Mouse (Mus musculus) ES-E14 (cell line): ENCODE data around the gene Ndufa7.

Source experiments
- CHD2 ChIP-seq: IDR thresholded peaks from 2 replicates; pipeline ENCODE4 v1.6.1; 2014; ENCODE audit warnings: mild to moderate bottlenecking, low read depth, low read length, inconsistent platforms
- ZC3H11A ChIP-seq: IDR thresholded peaks from 2 replicates; pipeline ENCODE4 v1.6.1; 2012; ENCODE audit warnings: low read depth, mild to moderate bottlenecking, inconsistent platforms, low read length, borderline replicate concordance

DNA sequence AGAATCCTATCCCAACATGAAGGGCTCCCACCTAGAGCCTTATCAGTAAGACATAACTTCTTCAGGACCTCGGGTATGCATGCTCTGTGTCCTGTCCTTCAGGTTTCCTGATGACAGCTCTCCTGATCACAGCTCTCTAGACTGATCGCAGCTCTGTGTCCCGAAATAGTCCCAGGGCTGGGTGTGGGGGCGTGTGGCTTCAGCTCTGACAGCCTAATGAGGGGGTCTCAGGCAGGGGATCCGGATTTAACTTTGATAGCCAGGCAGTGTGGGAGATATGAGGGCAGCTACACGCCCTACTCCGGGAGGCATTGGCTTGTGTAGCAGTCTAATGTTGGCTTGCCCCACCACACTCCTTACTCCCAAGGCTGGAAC lies 13.2 kb upstream of the Ndufa7 start:
- TF ChIP-seq ZC3H11A (no peak), CHD2 (no peak)
